Mouse (Mus musculus): ENCODE measurements at regions not wholly inside any gene's neighbourhood (a gene's known extent, or its start where the extent isn't known, plus 50 kb on each side); places are given as distances from the start of the nearest gene placed in this dataset.

- Histone ChIP-seq H3K4me2 (no peak overlapping the region), H3K27me3 (no peaks in the 10 kb centered on the region), H3K4me1 (replicated peaks) (no peaks in the 10 kb centered on the region), H3K36me3 (no peaks in the 10 kb centered on the region), H3K27ac (no peak overlapping the region), H3K9ac (no peak overlapping the region), H3K4me3 (no peak overlapping the region), H3K9me3 (no peaks in the 10 kb centered on the region)
- ATAC-seq (ENCODE audit: low FRiP score), result 0 out of 2 replicates have a peak, but pooled peaks have one; percentile 28
- WGBS, result 51% methylated on average over 9 of the region's 9 CpGs
Observed at GRCm38 (mm10) chr3:159787776-159788175, 51.7 kb upstream of the Wls start.

Measured in hindbrain, embryonic 13.5 days (tissue).